Mouse (Mus musculus): ENCODE data around the gene Gas1. TPM values are rescaled to one million over a fixed set of nuclear protein-coding genes. Genes with fewer than 3 reads are reported as not detected.

Gas1 gene
- 24.0 and 35.4 TPM in 2 replicates for polyA plus RNA-seq (2015; fragmentation: Nextera tagmentation; extraction: Ambion mirVana)

DNA sequence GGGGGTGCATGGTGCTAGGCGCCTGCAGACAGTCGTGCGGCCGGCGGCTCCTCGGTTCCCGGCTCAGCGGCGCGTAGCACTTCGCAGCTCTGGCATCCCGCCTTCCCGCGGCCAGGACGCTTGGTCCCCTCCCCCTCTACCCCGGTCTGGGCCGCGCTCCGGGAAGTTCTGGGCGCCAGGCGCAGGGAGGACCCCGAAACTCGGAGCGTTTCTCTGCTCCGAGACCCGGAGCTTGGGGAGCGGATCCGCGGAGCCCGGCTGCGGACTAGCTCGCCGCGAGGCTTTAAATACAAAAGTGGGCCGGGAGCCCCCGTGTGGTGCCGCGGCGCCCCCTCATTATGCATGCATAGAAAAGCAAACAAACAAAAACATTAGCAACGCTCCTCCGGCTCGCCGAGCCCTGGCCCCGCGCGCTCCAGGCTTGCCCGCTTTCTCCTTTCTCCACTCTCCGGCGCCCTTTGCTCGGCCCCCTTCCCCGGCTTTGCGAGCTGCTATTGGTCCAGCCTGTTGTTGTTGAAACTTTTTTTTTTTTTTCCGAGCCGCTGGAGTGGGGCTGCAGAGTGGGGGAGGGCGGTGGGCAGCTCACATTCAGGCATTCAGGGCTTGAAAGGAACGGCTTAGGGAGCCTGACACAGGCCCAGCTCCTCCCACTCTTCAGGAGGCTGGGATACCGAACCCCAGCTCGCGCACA is at the start of gene Gas1:
Gene Gas1 (minus strand): TSS at position 260 of the 691 bp plus-strand sequence.
- Histone ChIP-seq H3K9me3 (replicated peaks; ENCODE audit: control insufficient read depth, low read length) (no peaks in the 10 kb centered on the region), H3K4me2 (ENCODE audit: low read depth, low read length) (peak within 1 kb of the TSS; percentile 90), H3K27me3 (ENCODE audit: control insufficient read depth, insufficient read depth, low read length) (peaks cover 6% of the 10 kb centered on the region), H3K36me3 (ENCODE audit: control insufficient read depth, insufficient read depth, low read length) (no peaks in the 10 kb centered on the region), H3K4me1 (ENCODE audit: control insufficient read depth, insufficient read depth, low read length) (peaks cover 5% of the 10 kb centered on the region; the same call in 1 of the 2 replicates), H3K4me3 (replicated peaks; ENCODE audit: low read length) (peak within 1 kb of the TSS; percentile 73), H3K9ac (ENCODE audit: low read length) (peak within 1 kb of the TSS; percentile 93), H3K27ac (ENCODE audit: low read length) (peak within 1 kb of the TSS; percentile 98)
- ATAC-seq (ENCODE audit: insufficient read depth, low FRiP score) = peak; percentile 92
- under 1% methylated on average over 58 of the region's 59 CpGs for WGBS

DNA sequence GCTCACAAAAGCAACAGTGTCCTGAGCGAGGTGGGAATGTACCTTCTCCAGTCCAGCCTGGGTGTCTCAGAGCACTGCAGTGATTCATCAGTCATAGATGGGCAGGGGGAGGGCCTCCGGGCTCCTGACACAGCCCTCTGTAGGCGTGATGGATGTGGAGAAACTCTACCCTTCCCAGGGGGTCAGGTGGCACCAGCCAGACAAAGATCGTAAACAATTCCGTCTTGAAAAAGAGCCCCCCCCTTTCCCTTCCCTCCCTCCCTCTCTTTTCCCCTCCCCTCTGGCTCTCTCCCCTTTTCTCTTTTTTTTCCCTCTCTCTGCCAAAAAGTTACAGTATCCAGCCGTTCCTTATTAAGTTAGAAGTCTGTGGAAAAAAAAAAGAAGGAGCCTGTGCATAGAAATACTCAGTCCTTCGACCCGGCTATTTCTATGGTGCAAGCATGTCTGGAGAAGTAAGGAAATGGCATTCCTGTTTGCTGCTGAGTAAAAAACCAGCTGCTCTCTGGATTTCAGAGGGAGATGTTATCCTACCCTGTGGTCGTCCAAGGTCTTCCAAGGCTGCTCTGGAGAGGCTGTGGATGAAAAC is 49.2 kb upstream of the Gas1 start:
- WGBS = 9% methylated on average over 9 of the region's 9 CpGs
- Histone ChIP-seq H3K4me2 (ENCODE audit: low read depth, low read length) (0 out of 2 replicates have a peak overlapping the region, but pooled peaks have one; percentile 2), H3K9me3 (replicated peaks; ENCODE audit: control insufficient read depth, low read length) (no peaks in the 10 kb centered on the region), H3K9ac (ENCODE audit: low read length) (0 out of 2 replicates have a peak overlapping the region, but pooled peaks have one; percentile 12), H3K4me3 (replicated peaks; ENCODE audit: low read length) (no peak overlapping the region), H3K4me1 (ENCODE audit: control insufficient read depth, insufficient read depth, low read length) (peaks cover 20% of the 10 kb centered on the region), H3K36me3 (ENCODE audit: control insufficient read depth, insufficient read depth, low read length) (no peaks in the 10 kb centered on the region), H3K27me3 (ENCODE audit: control insufficient read depth, insufficient read depth, low read length) (no peaks in the 10 kb centered on the region), H3K27ac (ENCODE audit: low read length) (peak overlapping the region; percentile 93)
- peak; percentile 82 for ATAC-seq (ENCODE audit: insufficient read depth, low FRiP score)

DNA sequence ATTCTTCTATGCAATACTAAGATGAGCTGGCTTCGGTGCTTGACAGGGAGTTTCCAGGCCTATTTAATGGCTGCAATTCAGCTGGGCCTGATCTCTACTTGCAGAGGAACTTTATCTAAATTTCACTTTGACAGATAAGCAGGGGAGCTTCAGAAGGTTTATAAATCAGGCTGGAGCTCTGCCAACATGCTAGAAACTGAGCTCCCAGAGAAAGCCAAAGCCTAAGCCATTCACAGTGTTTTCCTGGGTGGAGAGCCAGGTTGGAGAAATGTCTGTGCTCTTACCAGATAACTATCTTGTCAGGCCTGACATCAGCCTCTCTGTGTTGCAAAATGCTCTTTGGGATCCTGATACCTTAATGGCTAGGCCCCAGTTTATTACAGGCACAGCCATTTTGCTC is 48.6 kb upstream of the Gas1 start:
- H3K4me1 ChIP-seq (ENCODE audit: control insufficient read depth, insufficient read depth, low read length) = peaks cover 18% of the 10 kb centered on the region
- H3K9me3 ChIP-seq (replicated peaks; ENCODE audit: control insufficient read depth, low read length) = no peaks in the 10 kb centered on the region
- H3K9ac ChIP-seq (ENCODE audit: low read length) = 0 out of 2 replicates have a peak overlapping the region, but pooled peaks have one; percentile 7
- no peaks in the 10 kb centered on the region for H3K36me3 ChIP-seq (ENCODE audit: control insufficient read depth, insufficient read depth, low read length)
- H3K4me3 ChIP-seq (replicated peaks; ENCODE audit: low read length) = no peak overlapping the region
- H3K4me2 ChIP-seq (ENCODE audit: low read depth, low read length) = 0 out of 2 replicates have a peak overlapping the region, but pooled peaks have one; percentile 2
- peak; percentile 53 for ATAC-seq (ENCODE audit: insufficient read depth, low FRiP score)
- no peaks in the 10 kb centered on the region for H3K27me3 ChIP-seq (ENCODE audit: control insufficient read depth, insufficient read depth, low read length)
- WGBS = 31% methylated on average over 1 of the region's 1 CpGs
- peak overlapping the region; percentile 93 for H3K27ac ChIP-seq (ENCODE audit: low read length)

DNA sequence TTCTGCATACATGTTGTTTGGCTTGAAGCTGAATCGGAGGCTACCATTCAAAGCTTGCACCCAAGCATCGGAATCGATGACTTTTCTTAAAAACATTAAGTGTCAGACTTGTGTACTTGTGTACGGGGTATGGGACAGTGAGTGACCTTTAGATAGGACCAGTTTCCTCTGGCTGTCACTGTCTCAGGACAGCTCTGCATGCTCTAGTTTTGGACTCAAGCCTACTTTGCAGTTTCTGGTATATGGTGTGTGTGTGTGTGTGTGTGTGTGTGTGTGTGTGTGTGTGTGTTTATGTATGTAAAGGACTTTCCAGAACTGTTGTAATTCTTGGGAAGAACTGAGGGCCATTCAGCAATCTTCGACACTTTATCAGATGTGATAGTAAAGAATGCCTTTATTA is 48.1 kb upstream of the Gas1 start:
- no peaks in the 10 kb centered on the region for H3K36me3 ChIP-seq (ENCODE audit: control insufficient read depth, insufficient read depth, low read length)
- H3K4me2 ChIP-seq (ENCODE audit: low read depth, low read length) = no peak overlapping the region
- peak overlapping the region; percentile 93 for H3K27ac ChIP-seq (ENCODE audit: low read length)
- H3K27me3 ChIP-seq (ENCODE audit: control insufficient read depth, insufficient read depth, low read length) = no peaks in the 10 kb centered on the region
- no peak overlapping the region for H3K9ac ChIP-seq (ENCODE audit: low read length)
- WGBS = 67% methylated on average over 5 of the region's 5 CpGs
- H3K4me3 ChIP-seq (replicated peaks; ENCODE audit: low read length) = no peak overlapping the region
- H3K4me1 ChIP-seq (ENCODE audit: control insufficient read depth, insufficient read depth, low read length) = peaks cover 18% of the 10 kb centered on the region
- no peak for ATAC-seq (ENCODE audit: insufficient read depth, low FRiP score)
- H3K9me3 ChIP-seq (replicated peaks; ENCODE audit: control insufficient read depth, low read length) = no peaks in the 10 kb centered on the region

DNA sequence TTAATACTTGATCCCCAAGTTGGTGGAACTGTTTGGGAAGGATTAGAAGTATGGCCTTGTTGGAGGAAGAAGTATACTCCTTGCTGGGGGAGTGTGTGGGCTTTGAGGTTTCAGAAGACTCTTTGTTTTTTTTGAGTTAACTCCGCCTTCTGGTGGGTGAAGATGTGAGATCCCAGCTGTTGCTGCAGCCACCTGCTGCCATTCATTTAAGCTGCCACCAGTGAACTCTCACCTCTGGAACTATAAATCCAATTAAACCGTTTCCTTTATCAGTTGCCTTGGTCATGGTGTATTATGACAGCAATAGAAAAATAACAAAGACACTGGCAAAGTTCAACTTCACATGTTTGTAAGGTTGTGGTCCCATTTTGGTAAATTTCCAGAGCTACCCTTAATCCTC is 46.6 kb upstream of the Gas1 start:
- H3K4me3 ChIP-seq (replicated peaks; ENCODE audit: low read length) = no peak overlapping the region
- no peaks in the 10 kb centered on the region for H3K27me3 ChIP-seq (ENCODE audit: control insufficient read depth, insufficient read depth, low read length)
- H3K9me3 ChIP-seq (replicated peaks; ENCODE audit: control insufficient read depth, low read length) = no peaks in the 10 kb centered on the region
- WGBS = 62% methylated on average over 2 of the region's 2 CpGs
- ATAC-seq (ENCODE audit: insufficient read depth, low FRiP score) = no peak
- no peak overlapping the region for H3K9ac ChIP-seq (ENCODE audit: low read length)
- peaks cover 18% of the 10 kb centered on the region for H3K4me1 ChIP-seq (ENCODE audit: control insufficient read depth, insufficient read depth, low read length)
- H3K36me3 ChIP-seq (ENCODE audit: control insufficient read depth, insufficient read depth, low read length) = no peaks in the 10 kb centered on the region
- H3K4me2 ChIP-seq (ENCODE audit: low read depth, low read length) = no peak overlapping the region
- no peak overlapping the region for H3K27ac ChIP-seq (ENCODE audit: low read length)

DNA sequence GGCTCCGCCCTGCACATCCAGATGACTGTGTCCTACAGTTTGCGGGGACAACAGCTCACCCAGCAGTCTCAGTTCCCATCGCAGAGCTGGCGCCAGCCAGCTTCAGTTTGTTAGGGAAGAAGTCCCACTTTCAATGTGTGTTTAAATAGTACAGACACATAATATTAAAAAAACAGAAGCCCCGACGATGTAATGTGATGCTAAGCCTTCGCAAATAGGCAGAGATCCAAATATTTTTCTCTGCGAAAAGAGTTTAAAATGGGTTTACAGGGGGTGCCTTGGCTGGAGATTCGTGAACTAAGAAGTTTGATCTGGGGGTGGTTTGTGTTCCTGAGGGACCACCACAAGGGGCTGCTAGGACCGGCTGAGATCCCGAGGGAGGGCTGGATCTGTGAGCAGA is 45.2 kb upstream of the Gas1 start:
- H3K27ac ChIP-seq (ENCODE audit: low read length) = peak overlapping the region; percentile 56
- H3K9me3 ChIP-seq (replicated peaks; ENCODE audit: control insufficient read depth, low read length) = no peaks in the 10 kb centered on the region
- 56% methylated on average over 11 of the region's 11 CpGs for WGBS
- no peak for ATAC-seq (ENCODE audit: insufficient read depth, low FRiP score)
- no peaks in the 10 kb centered on the region for H3K27me3 ChIP-seq (ENCODE audit: control insufficient read depth, insufficient read depth, low read length)
- H3K4me1 ChIP-seq (ENCODE audit: control insufficient read depth, insufficient read depth, low read length) = peaks cover 18% of the 10 kb centered on the region
- H3K4me3 ChIP-seq (replicated peaks; ENCODE audit: low read length) = no peak overlapping the region
- H3K4me2 ChIP-seq (ENCODE audit: low read depth, low read length) = peak overlapping the region; percentile 3; the same call in 1 of the 2 replicates
- H3K36me3 ChIP-seq (ENCODE audit: control insufficient read depth, insufficient read depth, low read length) = no peaks in the 10 kb centered on the region
- no peak overlapping the region for H3K9ac ChIP-seq (ENCODE audit: low read length)

DNA sequence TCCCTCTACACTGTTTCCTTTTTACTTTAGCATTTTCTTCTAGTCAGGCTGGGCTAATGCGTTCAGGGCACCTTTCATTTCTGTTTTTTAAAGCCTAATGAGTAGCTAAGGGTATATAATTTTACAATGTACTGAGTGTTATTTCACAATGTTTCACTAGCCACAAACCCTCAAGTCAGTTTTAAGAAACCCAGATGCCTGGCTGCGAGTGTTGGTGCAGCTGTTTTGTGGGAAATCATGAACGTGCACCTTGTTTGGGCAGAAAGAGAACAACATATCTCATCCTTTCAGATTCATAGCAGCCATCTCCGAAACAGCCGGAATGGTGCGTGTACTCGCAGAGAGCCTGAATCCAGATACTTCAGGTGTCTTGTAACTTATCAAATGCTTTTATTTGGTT is 36.7 kb upstream of the Gas1 start:
- Histone ChIP-seq H3K27ac (ENCODE audit: low read length) (no peak overlapping the region), H3K4me1 (ENCODE audit: control insufficient read depth, insufficient read depth, low read length) (no peaks in the 10 kb centered on the region), H3K4me2 (ENCODE audit: low read depth, low read length) (no peak overlapping the region), H3K36me3 (ENCODE audit: control insufficient read depth, insufficient read depth, low read length) (no peaks in the 10 kb centered on the region), H3K4me3 (replicated peaks; ENCODE audit: low read length) (no peak overlapping the region), H3K9ac (ENCODE audit: low read length) (no peak overlapping the region), H3K27me3 (ENCODE audit: control insufficient read depth, insufficient read depth, low read length) (no peaks in the 10 kb centered on the region), H3K9me3 (replicated peaks; ENCODE audit: control insufficient read depth, low read length) (no peaks in the 10 kb centered on the region)
- no peak for ATAC-seq (ENCODE audit: insufficient read depth, low FRiP score)
- WGBS = 53% methylated on average over 7 of the region's 7 CpGs

DNA sequence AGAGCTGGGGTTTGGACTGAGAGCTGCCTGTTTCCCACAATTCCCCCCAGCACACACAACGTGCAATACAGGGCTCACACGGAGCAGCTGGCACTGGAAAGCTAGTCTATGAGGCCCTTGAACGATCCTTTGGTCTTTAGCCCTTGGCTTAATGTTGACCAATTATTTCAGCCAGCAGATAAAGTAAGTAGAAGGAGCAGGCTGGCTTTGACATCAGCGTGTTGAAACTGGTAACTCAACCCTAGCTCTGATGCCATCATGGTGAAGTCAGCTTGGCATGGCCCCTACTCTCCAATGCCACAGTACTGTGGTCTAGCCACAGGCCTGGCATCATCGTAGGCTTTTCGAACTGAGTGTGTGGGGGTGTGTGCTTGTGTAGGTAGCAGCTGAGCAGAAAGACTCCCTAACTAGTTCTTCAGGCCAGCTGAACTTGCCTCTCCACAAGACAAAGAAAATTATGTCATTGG is 30.0 kb upstream of the Gas1 start:
- Histone ChIP-seq H3K36me3 (ENCODE audit: control insufficient read depth, insufficient read depth, low read length) (no peaks in the 10 kb centered on the region), H3K4me3 (replicated peaks; ENCODE audit: low read length) (no peak overlapping the region), H3K4me2 (ENCODE audit: low read depth, low read length) (no peak overlapping the region), H3K27me3 (ENCODE audit: control insufficient read depth, insufficient read depth, low read length) (no peaks in the 10 kb centered on the region), H3K27ac (ENCODE audit: low read length) (no peak overlapping the region), H3K4me1 (ENCODE audit: control insufficient read depth, insufficient read depth, low read length) (no peaks in the 10 kb centered on the region), H3K9me3 (replicated peaks; ENCODE audit: control insufficient read depth, low read length) (no peaks in the 10 kb centered on the region), H3K9ac (ENCODE audit: low read length) (no peak overlapping the region)
- WGBS = 88% methylated on average over 6 of the region's 6 CpGs
- no peak for ATAC-seq (ENCODE audit: insufficient read depth, low FRiP score)

DNA sequence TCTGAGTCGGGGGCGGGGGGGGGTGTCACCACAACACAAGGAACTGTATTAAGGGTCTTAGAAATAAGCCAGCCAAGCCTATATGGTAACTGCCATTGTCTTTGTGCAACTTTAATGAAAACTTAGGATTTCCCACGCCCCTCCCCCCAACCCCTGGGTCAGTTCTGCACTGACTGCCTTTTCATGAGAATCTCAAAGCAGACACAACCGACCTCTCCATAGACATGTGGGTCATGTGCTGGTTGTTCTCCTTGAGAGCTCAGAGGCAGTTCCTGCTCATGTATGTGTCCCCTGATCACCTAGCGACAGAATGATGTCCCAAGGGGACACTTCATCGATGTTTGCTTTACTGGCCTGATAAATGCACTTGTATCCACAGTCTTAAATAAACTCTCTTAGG is 27.6 kb upstream of the Gas1 start:
- 84% methylated on average over 6 of the region's 6 CpGs for WGBS
- Histone ChIP-seq H3K4me2 (ENCODE audit: low read depth, low read length) (no peak overlapping the region), H3K27me3 (ENCODE audit: control insufficient read depth, insufficient read depth, low read length) (no peaks in the 10 kb centered on the region)

More for the DNA sequence above, 27.6 kb upstream of the Gas1 start:
- Histone ChIP-seq H3K27ac (ENCODE audit: low read length) (no peak overlapping the region), H3K9ac (ENCODE audit: low read length) (no peak overlapping the region), H3K4me3 (replicated peaks; ENCODE audit: low read length) (no peak overlapping the region), H3K9me3 (replicated peaks; ENCODE audit: control insufficient read depth, low read length) (no peaks in the 10 kb centered on the region), H3K36me3 (ENCODE audit: control insufficient read depth, insufficient read depth, low read length) (no peaks in the 10 kb centered on the region), H3K4me1 (ENCODE audit: control insufficient read depth, insufficient read depth, low read length) (no peaks in the 10 kb centered on the region)
- no peak for ATAC-seq (ENCODE audit: insufficient read depth, low FRiP score)
